Mouse (Mus musculus) hindbrain, embryonic 16.5 days (tissue): ENCODE data around the gene Anapc16. TPM values are rescaled to one million over a fixed set of nuclear protein-coding genes. Genes with fewer than 3 reads are reported as not detected.
"Not testable (repeated sequence)": the region's sequence is repeated elsewhere in the genome, so short reads cannot be mapped to it uniquely, and the experiment has no call there.

ENCODE experiments used
- ATAC-seq: fragments of 200-750 bp; cut with Nextera tagmentation; 2 replicates; pipeline ENCODE4 v1.8.0; 2017; ENCODE audit warnings: moderate TSS enrichment, moderate library complexity
- H3K27ac ChIP-seq: fragments of 300-500 bp; sonication (generic); 2 replicates; pipeline ENCODE4 v1.5.1; 2014; ENCODE audit warnings: low read depth, mild to moderate bottlenecking, control low read depth, low read length, moderate library complexity
- H3K27me3 ChIP-seq: fragments of 300-500 bp; sonication (generic); replicated peaks from 2 replicates; pipeline ENCODE4 v1.6.1; 2014; ENCODE audit warnings: low read length; ENCODE audit not compliant: control insufficient read depth, insufficient read depth
- H3K36me3 ChIP-seq: fragments of 300-500 bp; sonication (generic); 2 replicates; pipeline ENCODE4 v1.6.1; 2014; ENCODE audit warnings: mild to moderate bottlenecking, low read length, moderate library complexity, mixed read lengths; ENCODE audit not compliant: control insufficient read depth, insufficient read depth
- H3K4me1 ChIP-seq: fragments of 300-500 bp; sonication (generic); 2 replicates; pipeline ENCODE4 v1.6.1; 2014; ENCODE audit warnings: low read depth, low read length; ENCODE audit not compliant: control insufficient read depth, insufficient read depth
- H3K4me2 ChIP-seq: fragments of 300-500 bp; sonication (generic); 2 replicates; pipeline ENCODE4 v1.6.1; 2014; ENCODE audit warnings: mild to moderate bottlenecking, low read length, control low read depth, moderate library complexity
- H3K4me3 ChIP-seq: fragments of 300-500 bp; sonication (generic); 2 replicates; pipeline ENCODE4 v1.5.1; 2014; ENCODE audit warnings: mild to moderate bottlenecking, low read length, control low read depth, moderate library complexity
- H3K9ac ChIP-seq: fragments of 300-500 bp; sonication (generic); 2 replicates; pipeline ENCODE4 v1.6.1; 2014; ENCODE audit warnings: low read depth, mild to moderate bottlenecking, control low read depth, low read length, moderate library complexity
- H3K9me3 ChIP-seq: fragments of 300-500 bp; sonication (generic); 2 replicates; pipeline ENCODE4 v1.6.1; 2014; ENCODE audit warnings: mild to moderate bottlenecking, low read length, moderate library complexity; ENCODE audit not compliant: control insufficient read depth
- WGBS: fragments of 180-500 bp; shearing (Covaris S2); extraction: QIAGEN DNeasy Blood & Tissue Kit; methylation state at CpG from one replicate; pipeline ENCODE4 v1.1.7; 2014; 5-methylcytosine and 5-hydroxymethylcytosine counted together
- polyA plus RNA-seq: library from polyadenylated mRNA; unstranded; fragments of >200 nt; fragmentation: Nextera tagmentation; extraction: Ambion mirVana; gene quantifications from 2 replicates; pipeline ENCODE4 v1.2.1, GENCODE M21; 2015

Anapc16 gene
- polyA plus RNA-seq, 1 experiment from 2014 or later, result 116 TPM

DNA sequence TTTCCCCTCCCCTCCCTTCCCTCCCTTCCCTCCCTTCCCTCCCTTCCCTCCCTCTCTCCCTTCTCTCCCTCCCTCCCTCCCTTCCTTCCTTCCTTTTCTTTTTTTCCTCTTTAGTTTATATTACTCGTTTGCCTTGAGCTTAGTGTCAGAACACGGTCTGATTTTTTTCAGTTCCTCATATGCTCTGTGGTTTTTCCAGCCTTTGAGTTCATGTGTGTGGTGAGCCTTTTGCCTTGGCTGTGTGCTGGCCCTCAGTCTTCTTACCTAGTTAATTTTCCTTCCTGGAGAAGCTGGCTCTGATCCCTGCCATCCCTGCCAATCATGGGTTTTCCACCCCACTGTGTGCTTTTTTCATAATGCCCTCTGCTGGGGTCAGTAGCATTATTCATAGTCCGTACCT, 6.2 kb upstream of the Anapc16 start:
- no peak overlapping the region for H3K27ac ChIP-seq
- ATAC-seq, result no peak
- H3K27me3 ChIP-seq, result no peaks in the 10 kb centered on the region
- H3K9ac ChIP-seq, result no peak overlapping the region
- WGBS, result 81% methylated on average over 3 of the region's 3 CpGs
- peaks cover 10% of the 10 kb centered on the region; the same call in 1 of the 2 replicates for H3K36me3 ChIP-seq
- no peak overlapping the region for H3K4me3 ChIP-seq
- H3K4me1 ChIP-seq, result no peaks in the 10 kb centered on the region
- H3K4me2 ChIP-seq, result no peak overlapping the region
- H3K9me3 ChIP-seq, result no peaks in the 10 kb centered on the region

DNA sequence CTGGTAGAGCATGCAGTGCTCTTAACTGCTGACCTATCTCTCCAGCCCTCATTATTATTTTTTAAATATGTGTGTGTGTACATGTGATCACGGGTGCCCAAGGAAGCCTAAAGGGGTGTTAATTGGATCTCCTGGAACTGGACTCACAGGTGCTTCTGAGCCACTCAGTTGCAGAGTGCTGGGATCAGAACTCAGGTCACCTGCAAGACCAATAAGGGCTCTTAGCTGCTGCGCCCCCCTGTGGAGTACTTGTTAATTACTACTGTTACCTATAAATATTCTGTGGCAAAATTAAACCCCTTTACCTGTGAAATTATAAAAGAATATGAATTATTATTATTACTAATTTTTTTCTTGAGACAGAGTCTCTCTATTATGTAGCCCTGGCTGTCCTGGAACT, 2.3 kb upstream of the Anapc16 start:
- WGBS, result 64% methylated on average over 2 of the region's 2 CpGs
- no peaks in the 10 kb centered on the region for H3K9me3 ChIP-seq
- H3K4me2 ChIP-seq, result no peak overlapping the region
- no peak overlapping the region for H3K9ac ChIP-seq
- H3K27me3 ChIP-seq, result no peaks in the 10 kb centered on the region
- peaks cover 14% of the 10 kb centered on the region for H3K4me1 ChIP-seq
- no peak overlapping the region for H3K27ac ChIP-seq
- no peak overlapping the region for H3K4me3 ChIP-seq
- no peak for ATAC-seq
- 0 out of 2 replicates have a peak, but pooled peaks cover 4% of the 10 kb centered on the region for H3K36me3 ChIP-seq

DNA sequence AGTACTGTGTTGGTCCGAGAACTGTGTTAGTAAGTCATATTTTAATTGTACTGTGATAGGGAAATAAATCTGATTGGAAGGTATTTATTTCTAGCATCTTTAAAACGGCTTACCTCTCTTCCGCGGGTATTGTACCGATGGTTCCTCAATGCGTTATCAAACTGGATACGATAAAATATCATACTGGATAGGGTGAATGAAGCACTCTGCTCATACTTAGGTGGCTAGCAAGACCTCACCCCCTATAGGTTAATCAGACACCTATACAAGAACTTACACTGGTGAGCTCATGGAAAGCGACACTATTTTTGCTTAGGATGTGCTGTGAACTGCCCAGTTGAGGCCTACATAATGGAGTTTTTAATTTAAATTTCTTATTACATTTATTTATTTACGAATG, 912 bp upstream of the Anapc16 start:
- peak overlapping the region; percentile 80 for H3K9ac ChIP-seq
- no peaks in the 10 kb centered on the region for H3K27me3 ChIP-seq
- H3K36me3 ChIP-seq, result 0 out of 2 replicates have a peak, but pooled peaks cover 4% of the 10 kb centered on the region
- peak overlapping the region; percentile 61 for H3K4me2 ChIP-seq
- H3K4me1 ChIP-seq, result peaks cover 14% of the 10 kb centered on the region
- H3K4me3 ChIP-seq, result peak overlapping the region; percentile 62
- H3K27ac ChIP-seq, result peak overlapping the region; percentile 100
- H3K9me3 ChIP-seq, result no peaks in the 10 kb centered on the region
- no peak for ATAC-seq
- 78% methylated on average over 9 of the region's 9 CpGs for WGBS

DNA sequence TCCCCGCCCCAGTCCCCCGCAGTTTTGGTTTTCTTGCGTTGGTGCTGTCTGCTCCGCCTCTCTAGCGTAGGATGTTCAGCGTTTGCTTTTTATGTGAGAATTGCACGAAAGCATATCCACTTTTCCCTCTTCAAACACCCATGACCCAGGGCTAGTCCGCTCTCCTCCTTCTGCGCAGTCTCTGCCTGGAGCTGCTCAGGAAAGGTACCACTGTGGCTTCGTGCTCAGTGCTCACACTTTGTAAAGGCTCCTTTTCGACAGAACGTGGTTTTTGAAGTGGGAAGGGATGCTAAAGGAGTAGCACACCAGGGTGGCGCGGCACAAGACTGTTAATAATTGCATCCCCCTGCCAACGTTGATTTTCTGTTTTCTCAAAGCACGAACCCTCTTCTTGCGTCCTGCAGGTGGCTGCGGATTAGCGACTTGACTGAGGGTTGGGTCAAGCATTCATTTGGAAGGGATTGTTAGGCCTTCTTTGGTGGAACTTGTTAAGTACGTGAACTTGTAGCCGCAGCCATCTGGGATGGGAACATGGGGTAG, 348 bp upstream of the Anapc16 start:
- Histone ChIP-seq H3K27me3 (no peaks in the 10 kb centered on the region), H3K4me1 (peaks cover 14% of the 10 kb centered on the region), H3K27ac (peak overlapping the region; percentile 100), H3K36me3 (0 out of 2 replicates have a peak, but pooled peaks cover 4% of the 10 kb centered on the region), H3K9ac (peak overlapping the region; percentile 80), H3K4me2 (peak overlapping the region; percentile 61), H3K4me3 (peak overlapping the region; percentile 62), H3K9me3 (no peaks in the 10 kb centered on the region)
- WGBS, result under 1% methylated on average over 21 of the region's 21 CpGs
- no peak; the same call in 1 of the 2 replicates for ATAC-seq

DNA sequence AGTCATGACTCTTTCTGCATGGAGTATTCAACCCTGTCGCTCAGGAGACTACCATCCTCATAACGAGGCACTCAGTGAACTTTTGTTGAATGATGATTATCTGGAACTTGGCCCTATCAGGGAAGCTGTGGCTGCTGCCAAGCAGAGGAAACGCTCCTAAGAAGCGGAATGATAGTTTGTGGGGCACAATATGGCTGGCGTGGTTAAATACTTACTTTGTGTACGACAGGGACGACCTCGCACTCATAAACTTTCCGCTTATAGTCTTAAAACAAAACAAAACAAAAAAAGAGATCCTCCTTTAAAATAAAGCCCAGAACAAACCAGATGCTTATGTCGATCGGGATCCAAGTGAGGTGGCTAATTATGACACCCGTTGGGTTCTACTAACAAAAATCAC, 732 bp downstream of the Anapc16 start:
- 3% methylated on average over 12 of the region's 12 CpGs for WGBS
- peak overlapping the region; percentile 77 for H3K4me2 ChIP-seq
- ATAC-seq, result no peak
- peak overlapping the region; percentile 100 for H3K27ac ChIP-seq
- peak overlapping the region; percentile 62 for H3K4me3 ChIP-seq
- H3K27me3 ChIP-seq, result no peaks in the 10 kb centered on the region
- H3K4me1 ChIP-seq, result peaks cover 14% of the 10 kb centered on the region
- peak overlapping the region; percentile 84 for H3K9ac ChIP-seq
- no peaks in the 10 kb centered on the region for H3K9me3 ChIP-seq
- H3K36me3 ChIP-seq, result no peaks in the 10 kb centered on the region

DNA sequence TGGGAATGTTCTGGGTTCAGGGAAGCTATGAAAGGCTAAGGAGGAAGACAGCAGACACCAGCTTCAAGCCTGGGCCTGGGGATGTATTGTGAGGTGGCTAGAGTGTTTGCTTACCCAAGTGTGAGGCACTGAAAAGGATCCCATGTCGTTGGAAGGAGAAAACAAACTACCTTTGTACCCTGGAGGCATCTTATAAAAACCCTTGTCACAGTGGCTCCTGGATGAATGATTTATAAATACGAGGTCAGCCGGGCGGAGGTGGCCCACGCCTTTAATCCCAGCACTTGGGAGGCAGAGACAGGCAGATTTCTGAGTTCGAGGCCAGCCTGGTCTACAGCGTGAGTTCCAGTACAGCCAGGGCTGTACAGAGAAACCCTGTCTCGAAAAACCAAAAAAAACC, 1.3 kb downstream of the Anapc16 start:
- H3K36me3 ChIP-seq, H3K27ac ChIP-seq, H3K9me3 ChIP-seq, H3K27me3 ChIP-seq, ATAC-seq: not testable (repeated sequence)
- Histone ChIP-seq H3K4me1 (peaks cover 14% of the 10 kb centered on the region), H3K4me2 (peak overlapping the region; percentile 77), H3K9ac (peak overlapping the region; percentile 35), H3K4me3 (peak overlapping the region; percentile 62)
- WGBS, result 79% methylated on average over 8 of the region's 8 CpGs

DNA sequence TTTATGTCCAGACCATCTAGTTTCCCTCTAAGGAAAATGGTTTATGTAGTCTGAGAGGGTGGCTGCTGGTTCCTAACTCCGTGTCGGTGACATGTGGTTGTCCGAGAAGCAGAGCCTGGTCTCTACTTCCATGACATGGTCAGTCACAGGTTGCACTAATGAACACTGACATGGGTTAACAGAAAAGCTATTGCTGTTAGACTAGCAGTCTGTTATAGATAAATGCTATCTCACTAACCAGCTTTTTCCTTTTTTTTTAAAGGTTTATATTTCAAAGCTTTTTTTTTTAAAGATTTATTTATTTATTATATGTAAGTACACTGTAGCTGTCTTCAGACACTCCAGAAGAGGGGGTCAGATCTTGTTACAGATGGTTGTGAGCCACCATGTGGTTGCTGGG, 3.9 kb downstream of the Anapc16 start:
- no peaks in the 10 kb centered on the region for H3K27me3 ChIP-seq
- H3K27ac ChIP-seq, result no peak overlapping the region
- peaks cover 8% of the 10 kb centered on the region; the same call in 1 of the 2 replicates for H3K36me3 ChIP-seq
- H3K4me1 ChIP-seq, result peaks cover 14% of the 10 kb centered on the region
- WGBS, result 94% methylated on average over 3 of the region's 3 CpGs
- H3K9ac ChIP-seq, result no peak overlapping the region
- no peaks in the 10 kb centered on the region for H3K9me3 ChIP-seq
- H3K4me3 ChIP-seq, result no peak overlapping the region
- no peak for ATAC-seq
- no peak overlapping the region for H3K4me2 ChIP-seq

DNA sequence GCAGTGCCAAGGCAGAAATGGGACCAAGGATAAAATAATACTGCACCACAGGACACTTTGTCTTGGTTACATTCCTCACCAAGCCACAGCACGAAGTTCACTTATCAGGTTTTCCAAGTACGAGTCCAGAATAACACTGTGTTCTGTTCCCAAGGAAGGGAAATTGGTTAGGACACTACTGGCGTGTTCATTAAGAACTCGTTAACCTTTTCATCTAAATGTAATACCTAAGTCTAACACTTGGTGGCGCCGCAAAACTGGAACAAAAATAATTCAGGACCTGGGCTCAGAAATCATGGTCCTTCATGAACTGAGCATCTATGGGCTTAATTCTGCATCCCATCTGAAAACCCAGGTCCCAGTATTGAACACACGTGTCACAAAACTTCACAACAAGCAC, 5.3 kb downstream of the Anapc16 start:
- WGBS, result 15% methylated on average over 7 of the region's 7 CpGs
- Histone ChIP-seq H3K9me3 (no peaks in the 10 kb centered on the region), H3K27me3 (no peaks in the 10 kb centered on the region), H3K36me3 (peaks cover 8% of the 10 kb centered on the region; the same call in 1 of the 2 replicates), H3K4me2 (no peak overlapping the region), H3K4me1 (peaks cover 10% of the 10 kb centered on the region), H3K4me3 (no peak overlapping the region), H3K9ac (no peak overlapping the region), H3K27ac (no peak overlapping the region)
- ATAC-seq, result no peak

DNA sequence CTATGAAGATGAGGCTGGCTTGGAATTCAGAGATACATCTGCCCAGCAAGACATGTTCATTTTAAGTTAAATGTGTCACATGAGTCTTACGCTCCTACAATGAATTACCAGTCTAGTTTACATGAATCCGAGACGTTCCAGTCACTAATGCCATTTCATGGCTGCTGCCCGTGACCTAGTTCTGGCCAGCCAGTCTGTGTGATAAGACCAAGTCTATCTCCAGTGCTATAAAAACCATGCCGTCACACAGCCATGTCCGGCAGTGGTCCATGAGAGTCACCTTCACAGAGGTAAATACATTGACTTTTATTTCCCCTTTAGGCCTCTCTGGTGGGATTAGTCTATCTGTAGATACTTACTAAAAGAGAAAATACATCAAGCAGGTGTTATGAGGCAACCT, 7.0 kb downstream of the Anapc16 start:
- Histone ChIP-seq H3K9ac (no peak overlapping the region), H3K27me3 (no peaks in the 10 kb centered on the region), H3K27ac (no peak overlapping the region), H3K4me2 (no peak overlapping the region), H3K9me3 (no peaks in the 10 kb centered on the region), H3K4me3 (no peak overlapping the region), H3K4me1 (peaks cover under 1% of the 10 kb centered on the region; the same call in 1 of the 2 replicates), H3K36me3 (peaks cover 8% of the 10 kb centered on the region; the same call in 1 of the 2 replicates)
- WGBS, result 92% methylated on average over 6 of the region's 6 CpGs
- no peak for ATAC-seq
